Mouse (Mus musculus) lung, adult 2 months (tissue): ENCODE measurements around the gene Wwox. TPM values are rescaled to one million over a fixed set of nuclear protein-coding genes. Genes with fewer than 3 reads are reported as not detected.

Source experiments
- DNase-seq: peaks from one replicate; pipeline ENCODE4 v3.0.0; 2022
- H3K4me1 ChIP-seq: fragments of 200-500 bp; 2 replicates; pipeline ENCODE4 v1.6.1; 2011; ENCODE audit warnings: low read length; ENCODE audit not compliant: control insufficient read depth, insufficient read depth
- H3K4me3 ChIP-seq: fragments of 200-500 bp; replicated peaks from 2 replicates; pipeline ENCODE3; 2011; ENCODE audit warnings: low read depth, mild to moderate bottlenecking, control low read depth, low read length; ENCODE audit errors: extremely low read depth
- CTCF ChIP-seq: fragments of 200-500 bp; IDR thresholded peaks from 2 replicates; pipeline ENCODE4 v1.5.1; 2011; ENCODE audit warnings: mild to moderate bottlenecking, low read length, control low read depth; ENCODE audit not compliant: insufficient read depth
- POLR2A ChIP-seq: fragments of 200-500 bp; IDR thresholded peaks from 2 replicates; pipeline ENCODE4 v1.6.1; 2011; ENCODE audit warnings: low read depth, mild to moderate bottlenecking, control low read depth, low read length, borderline replicate concordance; ENCODE audit errors: extremely low read depth
- WGBS: fragments of 180-500 bp; shearing (Covaris S2); methylation state at CpG from one replicate; pipeline ENCODE4 v1.1.7; 2018; 5-methylcytosine and 5-hydroxymethylcytosine counted together
- polyA plus RNA-seq: library from polyadenylated mRNA; depleted of rRNA; stranded (reverse); fragments of >200 nt; gene quantifications from 2 replicates; pipeline ENCODE4 v1.2.3, GENCODE M21; 2012

Wwox gene
- polyA plus RNA-seq, 1 experiment = 8.5 TPM

DNA sequence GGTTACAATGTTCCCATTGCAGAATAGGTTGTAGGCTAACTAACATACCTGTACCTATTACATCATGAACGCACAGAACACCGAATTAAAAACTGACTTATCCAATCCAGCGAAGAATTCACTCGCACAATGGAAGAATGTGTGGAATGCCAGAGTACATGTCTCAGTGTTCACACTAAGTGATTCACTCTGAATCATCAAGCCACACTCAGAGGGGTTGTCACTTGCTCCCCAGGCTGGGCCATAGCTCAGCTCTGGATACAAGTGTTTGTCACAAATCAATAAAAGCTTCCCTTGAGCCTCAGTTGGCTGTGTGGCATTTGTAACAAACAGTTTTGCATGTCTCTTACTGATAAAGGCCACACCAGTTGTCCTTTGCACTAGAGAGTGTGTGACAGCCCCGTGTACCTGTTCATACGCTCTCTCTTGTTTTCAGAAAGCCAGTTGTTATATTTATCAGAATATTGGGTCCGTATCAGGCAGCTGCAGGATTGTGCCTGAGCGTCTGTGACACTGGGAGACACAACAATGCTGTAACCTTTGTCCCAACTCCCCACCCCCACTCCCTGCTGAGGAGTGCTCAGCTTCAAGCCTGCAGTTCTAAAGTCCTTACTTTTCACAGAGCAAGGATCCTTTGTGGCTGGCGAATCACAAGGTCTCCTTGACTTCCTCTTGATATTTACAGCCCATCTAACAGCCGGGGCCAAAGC, 338.0 kb downstream of the Wwox start:
- H3K4me3 ChIP-seq = no peak overlapping the region
- H3K4me1 ChIP-seq = peaks cover 6% of the 10 kb centered on the region; the same call in 1 of the 2 replicates
- DNase-seq = no peak
- TF ChIP-seq POLR2A (no peak), CTCF (no peak)
- WGBS = 61% methylated on average over 10 of the region's 10 CpGs

DNA sequence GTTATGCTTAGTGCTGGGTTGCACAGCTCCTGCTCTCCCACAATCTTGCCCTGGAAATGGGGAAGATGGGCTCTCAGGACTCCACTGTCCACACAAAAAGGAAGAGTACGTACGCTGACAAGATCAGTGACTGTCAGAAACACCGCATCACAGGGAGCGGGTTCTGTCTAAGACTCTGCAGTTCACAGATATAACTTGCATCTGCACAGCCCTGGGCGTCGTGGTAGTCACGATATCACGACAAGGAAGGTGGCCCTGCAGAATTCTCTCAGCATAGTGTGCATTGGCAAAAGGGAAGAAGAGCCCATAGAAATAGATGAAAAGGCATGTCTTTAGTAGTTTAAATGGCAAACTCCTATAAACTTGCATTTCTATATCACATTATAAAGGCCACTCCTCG, 339.5 kb downstream of the Wwox start:
- no peaks in the 10 kb centered on the region for H3K4me1 ChIP-seq
- H3K4me3 ChIP-seq = no peak overlapping the region
- WGBS = 90% methylated on average over 9 of the region's 9 CpGs
- TF ChIP-seq POLR2A = no peak
- no peak for TF ChIP-seq CTCF
- no peak for DNase-seq

GRCm38 (mm10) chr8:114783321-114783720, 343.9 kb downstream of the Wwox start:
- DNase-seq = no peak

DNA sequence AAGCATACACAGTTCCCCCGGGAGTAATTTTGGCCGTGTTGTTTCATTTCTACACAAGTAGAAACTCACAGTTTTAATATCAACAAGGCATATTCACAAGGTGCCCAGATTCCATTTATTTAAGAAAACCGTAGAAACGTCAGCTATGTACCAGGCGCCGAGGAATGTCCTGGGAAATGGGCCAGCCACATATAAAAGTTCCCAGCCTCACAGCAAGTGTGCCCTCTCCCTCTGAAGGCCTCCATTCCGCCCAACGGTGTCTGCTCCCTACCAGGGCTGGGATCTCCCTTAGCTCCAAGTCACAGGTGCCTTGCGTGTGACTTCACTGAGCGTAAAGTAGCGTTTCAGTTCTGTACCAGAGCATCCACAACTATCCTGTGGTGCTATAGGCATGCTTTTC, 346.4 kb downstream of the Wwox start:
- 82% methylated on average over 11 of the region's 11 CpGs for WGBS
- DNase-seq = no peak
- H3K4me1 ChIP-seq = no peaks in the 10 kb centered on the region; the same call in 1 of the 2 replicates
- no peak overlapping the region for H3K4me3 ChIP-seq
- no peak for TF ChIP-seq POLR2A
- TF ChIP-seq CTCF = no peak

More at GRCm38 (mm10) chr8:114783321-114783720, 343.9 kb downstream of the Wwox start:
- Histone ChIP-seq H3K4me1 (no peaks in the 10 kb centered on the region), H3K4me3 (no peak overlapping the region)
- TF ChIP-seq POLR2A = no peak
- no peak for TF ChIP-seq CTCF
- 63% methylated on average over 8 of the region's 8 CpGs for WGBS

GRCm38 (mm10) chr8:114789616-114790015, 350.2 kb downstream of the Wwox start:
- no peak for TF ChIP-seq POLR2A
- TF ChIP-seq CTCF = no peak
- 63% methylated on average over 7 of the region's 7 CpGs for WGBS
- no peak for DNase-seq
- no peak overlapping the region for H3K4me3 ChIP-seq
- H3K4me1 ChIP-seq = no peaks in the 10 kb centered on the region; the same call in 1 of the 2 replicates

GRCm38 (mm10) chr8:114790754-114791153, 351.3 kb downstream of the Wwox start:
- TF ChIP-seq CTCF (no peak), POLR2A (no peak)
- Histone ChIP-seq H3K4me3 (no peak overlapping the region), H3K4me1 (no peaks in the 10 kb centered on the region; the same call in 1 of the 2 replicates)
- no peak for DNase-seq
- 80% methylated on average over 7 of the region's 7 CpGs for WGBS

GRCm38 (mm10) chr8:114793682-114794081, 354.2 kb downstream of the Wwox start:
- no peak overlapping the region for H3K4me3 ChIP-seq
- no peaks in the 10 kb centered on the region; the same call in 1 of the 2 replicates for H3K4me1 ChIP-seq
- WGBS = 78% methylated on average over 9 of the region's 9 CpGs
- TF ChIP-seq CTCF (no peak), POLR2A (no peak)
- DNase-seq = no peak

GRCm38 (mm10) chr8:114801428-114802134, 362.1 kb downstream of the Wwox start:
- DNase-seq = no peak
- WGBS = 46% methylated on average over 7 of the region's 7 CpGs
- Histone ChIP-seq H3K4me1 (peaks cover 5% of the 10 kb centered on the region), H3K4me3 (no peak overlapping the region)
- no peak for TF ChIP-seq CTCF
- no peak for TF ChIP-seq POLR2A

- Histone ChIP-seq H3K4me3 (no peak overlapping the region), H3K4me1 (peaks cover 5% of the 10 kb centered on the region)
- 66% methylated on average over 5 of the region's 5 CpGs for WGBS
- no peak for DNase-seq
- TF ChIP-seq POLR2A = no peak
- TF ChIP-seq CTCF = no peak
Measured at GRCm38 (mm10) chr8:114803113-114803512, 363.7 kb downstream of the Wwox start.

GRCm38 (mm10) chr8:114806826-114807420, 367.5 kb downstream of the Wwox start:
- 92% methylated on average over 9 of the region's 9 CpGs for WGBS
- Histone ChIP-seq H3K4me3 (no peak overlapping the region), H3K4me1 (peaks cover 3% of the 10 kb centered on the region; the same call in 1 of the 2 replicates)
- no peak for DNase-seq
- no peak for TF ChIP-seq POLR2A
- TF ChIP-seq CTCF = no peak
